Mouse (Mus musculus) frontal cortex, adult 2 months (tissue): ENCODE measurements around the gene Sec13. TPM values are rescaled to one million over a fixed set of nuclear protein-coding genes. Genes with fewer than 3 reads are reported as not detected.
"Not testable (repeated sequence)": the region's sequence is repeated elsewhere in the genome, so short reads cannot be mapped to it uniquely, and the experiment has no call there.

Source experiments
- DNase-seq, 2 experiments: peaks; one replicate each; pipeline ENCODE4 v3.0.0; 2022; ENCODE audit warnings: low spot score in 1 of 2; ENCODE audit errors: extremely low spot score in 1 of 2
- polyA plus RNA-seq: library from polyadenylated mRNA; depleted of rRNA; stranded (reverse); fragments of >200 nt; gene quantifications from 2 replicates; pipeline ENCODE4 v1.2.3, GENCODE M21; 2012

The Sec13 gene
- polyA plus RNA-seq, 1 experiment = 111 TPM

- no peak for DNase-seq
Measured at GRCm38 (mm10) chr6:113714276-113714675, 26.3 kb downstream of the Sec13 start.

GRCm38 (mm10) chr6:113713389-113713788 lies 27.2 kb downstream of the Sec13 start:
- DNase-seq = not testable (repeated sequence)

GRCm38 (mm10) chr6:113712718-113713117 lies 27.8 kb downstream of the Sec13 start:
- no peak for DNase-seq

- no peak for DNase-seq
Measured at GRCm38 (mm10) chr6:113697222-113698205, 43.0 kb downstream of the Sec13 start.

- DNase-seq = peak; percentile 95 to 97
Measured at GRCm38 (mm10) chr6:113696582-113697221, 43.8 kb downstream of the Sec13 start, which contains the start of gene Tatdn2. Gene Tatdn2, plus strand, starts transcription at chr6:113697050.

- DNase-seq = no peak
Measured at GRCm38 (mm10) chr6:113695766-113696355, 44.7 kb downstream of the Sec13 start.

GRCm38 (mm10) chr6:113695203-113695602 lies 45.3 kb downstream of the Sec13 start:
- no peak for DNase-seq

GRCm38 (mm10) chr6:113693377-113693776 lies 47.2 kb downstream of the Sec13 start:
- no peak for DNase-seq

GRCm38 (mm10) chr6:113692661-113693133 lies 47.8 kb downstream of the Sec13 start:
- no peak for DNase-seq

- DNase-seq = no peak
Measured at GRCm38 (mm10) chr6:113691084-113691462, 49.5 kb downstream of the Sec13 start.

- no peak for DNase-seq
Measured at GRCm38 (mm10) chr6:113690400-113691083, 50.0 kb downstream of the Sec13 start.

- DNase-seq = no peak
Measured at GRCm38 (mm10) chr6:113690008-113690399, 50.5 kb downstream of the Sec13 start.

GRCm38 (mm10) chr6:113686551-113687125 lies 53.9 kb downstream of the Sec13 start:
- DNase-seq = no peak

GRCm38 (mm10) chr6:113683081-113683825 lies 57.3 kb downstream of the Sec13 start:
- DNase-seq = no peak

- peak; percentile 55 to 90 for DNase-seq
Measured at GRCm38 (mm10) chr6:113681271-113681670, 59.3 kb downstream of the Sec13 start.

GRCm38 (mm10) chr6:113679993-113680566 lies 60.5 kb downstream of the Sec13 start:
- no peak for DNase-seq

GRCm38 (mm10) chr6:113678246-113679012 lies 62.1 kb downstream of the Sec13 start:
- DNase-seq = no peak
